Mouse (Mus musculus): ENCODE results near the gene Aamdc. TPM values are rescaled to one million over a fixed set of nuclear protein-coding genes. Genes with fewer than 3 reads are reported as not detected.

Gene Aamdc
- polyA plus RNA-seq, 1 experiment, result 93.0 TPM

GRCm38 (mm10) chr7:97591336-97591735 lies 12.0 kb upstream of the Aamdc start:
- TF ChIP-seq POLR2A (IDR thresholded peaks at IDR 0.05; ENCODE audit: low read depth, low read length), result no peak
- no peak for TF ChIP-seq CTCF (conservative IDR thresholded peaks at IDR 0.05; ENCODE audit: insufficient read depth, insufficient read length, low read depth, low read length)
- Histone ChIP-seq H3K27me3 (replicated peaks; ENCODE audit: control insufficient read depth, insufficient read depth, low read length) (no peaks in the 10 kb centered on the region), H3K4me3 (ENCODE audit: insufficient read depth, low read depth, low read length) (no peak overlapping the region), H3K4me1 (ENCODE audit: control insufficient read depth, insufficient read depth, low read length) (peaks cover 18% of the 10 kb centered on the region), H3K27ac (ENCODE audit: insufficient read depth, low read depth, low read length) (no peak overlapping the region), H3K36me3 (ENCODE audit: control insufficient read depth, insufficient read depth, low read length) (no peaks in the 10 kb centered on the region)
- no peak for DNase-seq
- WGBS, result 68% methylated on average over 6 of the region's 6 CpGs

- peaks cover 21% of the 10 kb centered on the region for H3K4me1 ChIP-seq (ENCODE audit: control insufficient read depth, insufficient read depth, low read length)
- H3K36me3 ChIP-seq (ENCODE audit: control insufficient read depth, insufficient read depth, low read length), result no peaks in the 10 kb centered on the region
- WGBS, result 29% methylated on average over 3 of the region's 3 CpGs
- no peaks in the 10 kb centered on the region for H3K27me3 ChIP-seq (replicated peaks; ENCODE audit: control insufficient read depth, insufficient read depth, low read length)
- TF ChIP-seq POLR2A (IDR thresholded peaks at IDR 0.05; ENCODE audit: low read depth, low read length) (no peak), CTCF (conservative IDR thresholded peaks at IDR 0.05; ENCODE audit: insufficient read depth, insufficient read length, low read depth, low read length) (no peak)
- no peak overlapping the region for H3K4me3 ChIP-seq (ENCODE audit: insufficient read depth, low read depth, low read length)
- no peak overlapping the region for H3K27ac ChIP-seq (ENCODE audit: insufficient read depth, low read depth, low read length)
- DNase-seq, result no peak
Measured at GRCm38 (mm10) chr7:97590488-97590887, 11.2 kb upstream of the Aamdc start.

GRCm38 (mm10) chr7:97588506-97588905 lies 9.2 kb upstream of the Aamdc start:
- 65% methylated on average over 5 of the region's 5 CpGs for WGBS
- H3K36me3 ChIP-seq (ENCODE audit: control insufficient read depth, insufficient read depth, low read length), result no peaks in the 10 kb centered on the region

GRCm38 (mm10) chr7:97580843-97581214 lies 1.5 kb upstream of the Aamdc start:
- Histone ChIP-seq H3K27ac (ENCODE audit: insufficient read depth, low read depth, low read length) (peak overlapping the region; percentile 81; the same call in 1 of the 2 replicates), H3K4me1 (ENCODE audit: control insufficient read depth, insufficient read depth, low read length) (peaks cover 3% of the 10 kb centered on the region; the same call in 1 of the 2 replicates), H3K4me3 (ENCODE audit: insufficient read depth, low read depth, low read length) (peak overlapping the region; percentile 98), H3K27me3 (replicated peaks; ENCODE audit: control insufficient read depth, insufficient read depth, low read length) (no peaks in the 10 kb centered on the region), H3K36me3 (ENCODE audit: control insufficient read depth, insufficient read depth, low read length) (no peaks in the 10 kb centered on the region)
- DNase-seq, result peak; percentile 91
- 0% methylated on average over 11 of the region's 11 CpGs for WGBS
- TF ChIP-seq CTCF (conservative IDR thresholded peaks at IDR 0.05; ENCODE audit: insufficient read depth, insufficient read length, low read depth, low read length) (no peak; the same call in 1 of the 2 replicates), POLR2A (IDR thresholded peaks at IDR 0.05; ENCODE audit: low read depth, low read length) (no peak)

More at GRCm38 (mm10) chr7:97588506-97588905, 9.2 kb upstream of the Aamdc start:
- DNase-seq, result no peak
- no peak overlapping the region for H3K27ac ChIP-seq (ENCODE audit: insufficient read depth, low read depth, low read length)
- H3K27me3 ChIP-seq (replicated peaks; ENCODE audit: control insufficient read depth, insufficient read depth, low read length), result no peaks in the 10 kb centered on the region
- H3K4me3 ChIP-seq (ENCODE audit: insufficient read depth, low read depth, low read length), result no peak overlapping the region
- H3K4me1 ChIP-seq (ENCODE audit: control insufficient read depth, insufficient read depth, low read length), result peaks cover 25% of the 10 kb centered on the region
- TF ChIP-seq POLR2A (IDR thresholded peaks at IDR 0.05; ENCODE audit: low read depth, low read length) (no peak), CTCF (conservative IDR thresholded peaks at IDR 0.05; ENCODE audit: insufficient read depth, insufficient read length, low read depth, low read length) (no peak)

GRCm38 (mm10) chr7:97579976-97580842 lies 912 bp upstream of the Aamdc start:
- H3K27me3 ChIP-seq (replicated peaks; ENCODE audit: control insufficient read depth, insufficient read depth, low read length), result no peaks in the 10 kb centered on the region
- TF ChIP-seq POLR2A (IDR thresholded peaks at IDR 0.05; ENCODE audit: low read depth, low read length) (no peak), CTCF (conservative IDR thresholded peaks at IDR 0.05; ENCODE audit: insufficient read depth, insufficient read length, low read depth, low read length) (no peak)
- WGBS, result under 1% methylated on average over 65 of the region's 65 CpGs
- peaks cover 3% of the 10 kb centered on the region; the same call in 1 of the 2 replicates for H3K4me1 ChIP-seq (ENCODE audit: control insufficient read depth, insufficient read depth, low read length)
- peak overlapping the region; percentile 98 for H3K4me3 ChIP-seq (ENCODE audit: insufficient read depth, low read depth, low read length)
- H3K27ac ChIP-seq (ENCODE audit: insufficient read depth, low read depth, low read length), result peak overlapping the region; percentile 81
- H3K36me3 ChIP-seq (ENCODE audit: control insufficient read depth, insufficient read depth, low read length), result no peaks in the 10 kb centered on the region
- peak; percentile 24 for DNase-seq

- peak; percentile 57 for DNase-seq
- Histone ChIP-seq H3K36me3 (ENCODE audit: control insufficient read depth, insufficient read depth, low read length) (no peaks in the 10 kb centered on the region), H3K27me3 (replicated peaks; ENCODE audit: control insufficient read depth, insufficient read depth, low read length) (no peaks in the 10 kb centered on the region), H3K27ac (ENCODE audit: insufficient read depth, low read depth, low read length) (peak overlapping the region; percentile 67; the same call in 1 of the 2 replicates), H3K4me1 (ENCODE audit: control insufficient read depth, insufficient read depth, low read length) (no peaks in the 10 kb centered on the region; the same call in 1 of the 2 replicates), H3K4me3 (ENCODE audit: insufficient read depth, low read depth, low read length) (peak overlapping the region; percentile 69)
- WGBS, result 22% methylated on average over 8 of the region's 8 CpGs
- no peak for TF ChIP-seq POLR2A (IDR thresholded peaks at IDR 0.05; ENCODE audit: low read depth, low read length)
- TF ChIP-seq CTCF (conservative IDR thresholded peaks at IDR 0.05; ENCODE audit: insufficient read depth, insufficient read length, low read depth, low read length), result no peak
Measured at GRCm38 (mm10) chr7:97578361-97579066, 783 bp downstream of the Aamdc start.

GRCm38 (mm10) chr7:97570389-97570788 lies 8.9 kb downstream of the Aamdc start:
- Histone ChIP-seq H3K27me3 (replicated peaks; ENCODE audit: control insufficient read depth, insufficient read depth, low read length) (no peaks in the 10 kb centered on the region), H3K27ac (ENCODE audit: insufficient read depth, low read depth, low read length) (no peak overlapping the region), H3K4me3 (ENCODE audit: insufficient read depth, low read depth, low read length) (no peak overlapping the region), H3K4me1 (ENCODE audit: control insufficient read depth, insufficient read depth, low read length) (no peaks in the 10 kb centered on the region), H3K36me3 (ENCODE audit: control insufficient read depth, insufficient read depth, low read length) (no peaks in the 10 kb centered on the region; the same call in none of the 2 replicates)
- WGBS, result 92% methylated on average over 1 of the region's 1 CpGs
- TF ChIP-seq POLR2A (IDR thresholded peaks at IDR 0.05; ENCODE audit: low read depth, low read length) (no peak), CTCF (conservative IDR thresholded peaks at IDR 0.05; ENCODE audit: insufficient read depth, insufficient read length, low read depth, low read length) (peak; percentile 68)
- DNase-seq, result no peak
